Mouse (Mus musculus): ENCODE measurements around the gene Dixdc1.

Dixdc1 gene

GRCm38 (mm10) chr9:50698418-50699409 is 40.6 kb downstream of the Dixdc1 start:
- DNase-seq, result peak; percentile 94

DNA sequence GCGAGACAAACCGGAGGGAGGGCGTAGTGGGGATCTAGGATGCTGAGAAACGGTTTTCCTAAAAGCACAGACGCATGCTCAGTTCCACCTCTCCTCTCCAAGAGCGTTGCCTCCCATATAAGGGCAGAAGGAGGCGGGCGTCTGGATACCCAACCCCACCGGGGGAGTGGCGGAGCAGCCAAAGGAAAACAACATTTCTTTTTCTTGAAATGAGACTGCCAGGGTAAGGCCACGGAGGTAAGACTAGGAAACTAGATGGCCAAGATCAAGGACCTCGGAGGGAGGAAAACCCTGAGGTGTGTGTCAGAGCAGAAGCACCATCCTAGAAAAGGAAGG is 41.6 kb downstream of the Dixdc1 start:
- peak; percentile 98 for DNase-seq

GRCm38 (mm10) chr9:50696851-50697705 is 42.2 kb downstream of the Dixdc1 start:
- peak; percentile 89 for DNase-seq

DNA sequence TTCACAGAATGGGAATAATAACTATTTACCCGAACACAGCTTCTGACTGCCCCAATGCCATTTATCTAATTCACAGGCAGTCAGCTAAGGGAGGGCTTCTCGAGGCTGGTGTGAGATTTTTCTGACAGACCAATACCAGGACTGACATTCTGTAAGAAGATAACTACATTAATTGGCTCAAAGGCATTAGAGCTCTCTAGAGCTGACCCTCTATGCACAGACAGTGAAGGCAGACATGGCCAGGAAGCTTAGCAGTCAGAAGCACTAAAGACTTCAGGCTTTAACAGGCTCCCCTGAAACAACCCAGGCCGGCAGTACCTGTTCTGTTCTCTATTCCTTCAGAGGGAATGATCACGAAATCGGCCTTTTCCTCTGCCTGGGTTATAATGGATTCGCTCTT is 44.2 kb downstream of the Dixdc1 start:
- no peak for DNase-seq

DNA sequence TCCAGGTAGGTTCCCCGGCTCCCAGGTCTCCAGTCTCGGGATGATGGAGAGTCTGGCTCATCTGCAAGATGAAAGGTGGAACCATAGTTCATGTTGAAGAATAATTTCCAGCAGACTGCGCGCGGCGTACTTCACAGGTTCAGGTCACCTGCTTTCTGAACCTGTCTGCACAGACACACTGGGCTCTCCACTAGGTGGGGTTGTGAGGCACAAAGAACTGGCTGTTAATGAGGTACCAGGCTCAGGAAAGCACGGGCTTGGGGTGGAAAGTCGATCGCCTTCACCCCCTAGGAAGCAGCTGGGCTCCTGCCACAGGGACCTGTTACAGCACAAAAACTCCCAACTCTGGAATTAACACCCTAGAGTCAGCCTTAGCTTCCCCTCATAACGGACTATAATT is 45.7 kb downstream of the Dixdc1 start:
- no peak for DNase-seq

GRCm38 (mm10) chr9:50692626-50693580 is 46.4 kb downstream of the Dixdc1 start:
- DNase-seq, result no peak

DNA sequence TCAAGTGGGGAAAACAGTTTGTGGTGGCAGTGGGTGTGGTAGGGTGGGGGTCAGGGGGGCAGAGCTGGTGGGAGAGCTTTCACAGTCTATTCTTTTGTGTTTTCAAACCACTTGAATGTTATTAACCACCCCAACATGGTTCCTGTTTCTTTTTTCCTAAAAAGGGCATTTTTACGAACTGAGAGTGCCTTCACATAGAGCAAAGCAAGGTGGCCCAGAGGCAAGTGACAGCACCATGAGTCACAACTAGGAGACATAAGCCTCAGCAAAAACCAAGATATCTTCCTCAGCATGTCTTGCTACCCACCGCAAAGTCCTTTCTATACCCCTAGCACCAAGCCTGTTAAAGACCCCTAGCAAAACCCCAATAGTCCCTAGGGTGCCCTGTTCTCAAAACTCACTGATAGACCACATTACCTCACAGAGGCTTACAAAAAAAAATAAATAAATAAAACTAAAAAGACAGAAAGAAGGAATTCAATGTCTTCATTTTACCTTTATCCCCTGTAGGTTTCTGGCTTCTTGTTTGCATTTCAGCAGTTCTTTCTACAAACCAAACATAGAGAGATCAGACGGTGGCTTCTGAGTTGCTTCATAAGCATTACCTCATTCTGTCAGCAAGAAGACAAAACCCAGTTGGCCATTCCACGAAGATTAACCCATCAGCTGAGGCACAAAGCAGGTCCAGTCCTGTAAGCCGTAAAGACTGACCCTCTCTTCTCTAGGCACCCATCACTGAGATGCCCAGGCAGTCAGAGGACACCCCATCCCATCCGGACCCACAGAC is 52.3 kb downstream of the Dixdc1 start:
- DNase-seq, result peak; percentile 52

GRCm38 (mm10) chr9:50681727-50682126 is 57.6 kb downstream of the Dixdc1 start:
- DNase-seq, result peak; percentile 53

GRCm38 (mm10) chr9:50679406-50679805 is 59.9 kb downstream of the Dixdc1 start:
- DNase-seq, result peak; percentile 44

DNA sequence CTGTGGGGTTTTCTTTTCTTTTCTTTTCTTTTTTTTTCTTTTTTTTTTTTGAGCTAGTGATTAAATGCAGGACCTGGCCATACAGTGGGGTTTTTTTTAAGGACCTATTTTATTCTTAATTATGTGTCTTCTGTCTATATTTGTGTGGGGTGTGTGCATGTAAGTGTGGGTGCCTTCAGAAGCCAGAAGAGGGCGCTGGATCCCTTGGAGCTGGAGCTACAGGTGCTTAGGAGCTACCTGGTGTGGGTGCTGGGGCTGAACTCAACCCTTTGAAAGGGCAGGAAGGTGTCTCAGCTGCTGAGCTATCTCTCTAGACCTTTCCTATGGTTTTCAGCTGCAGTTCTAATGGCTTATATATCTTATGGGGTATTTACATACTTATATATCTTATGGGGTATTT is 64.5 kb downstream of the Dixdc1 start:
- peak; percentile 68 for DNase-seq

DNA sequence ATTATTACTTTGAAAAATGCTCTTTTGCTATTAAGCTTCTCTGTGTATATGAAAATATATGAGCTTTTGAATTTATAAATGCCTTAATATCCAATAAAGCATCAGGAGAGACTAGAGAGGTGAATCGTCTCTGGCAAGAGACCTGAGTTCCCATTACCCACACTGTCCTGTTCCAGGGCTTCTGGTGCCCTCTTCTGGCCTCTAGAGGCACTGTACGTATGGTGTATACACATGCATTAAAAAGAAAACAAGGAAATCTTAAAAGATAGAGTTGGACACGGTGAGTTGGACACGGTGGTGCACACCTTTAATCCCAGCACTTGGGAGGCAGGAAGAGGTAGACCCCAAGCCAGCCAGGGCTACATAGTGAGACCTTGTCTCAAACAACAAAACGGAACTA is 68.6 kb downstream of the Dixdc1 start:
- no peak for DNase-seq

DNA sequence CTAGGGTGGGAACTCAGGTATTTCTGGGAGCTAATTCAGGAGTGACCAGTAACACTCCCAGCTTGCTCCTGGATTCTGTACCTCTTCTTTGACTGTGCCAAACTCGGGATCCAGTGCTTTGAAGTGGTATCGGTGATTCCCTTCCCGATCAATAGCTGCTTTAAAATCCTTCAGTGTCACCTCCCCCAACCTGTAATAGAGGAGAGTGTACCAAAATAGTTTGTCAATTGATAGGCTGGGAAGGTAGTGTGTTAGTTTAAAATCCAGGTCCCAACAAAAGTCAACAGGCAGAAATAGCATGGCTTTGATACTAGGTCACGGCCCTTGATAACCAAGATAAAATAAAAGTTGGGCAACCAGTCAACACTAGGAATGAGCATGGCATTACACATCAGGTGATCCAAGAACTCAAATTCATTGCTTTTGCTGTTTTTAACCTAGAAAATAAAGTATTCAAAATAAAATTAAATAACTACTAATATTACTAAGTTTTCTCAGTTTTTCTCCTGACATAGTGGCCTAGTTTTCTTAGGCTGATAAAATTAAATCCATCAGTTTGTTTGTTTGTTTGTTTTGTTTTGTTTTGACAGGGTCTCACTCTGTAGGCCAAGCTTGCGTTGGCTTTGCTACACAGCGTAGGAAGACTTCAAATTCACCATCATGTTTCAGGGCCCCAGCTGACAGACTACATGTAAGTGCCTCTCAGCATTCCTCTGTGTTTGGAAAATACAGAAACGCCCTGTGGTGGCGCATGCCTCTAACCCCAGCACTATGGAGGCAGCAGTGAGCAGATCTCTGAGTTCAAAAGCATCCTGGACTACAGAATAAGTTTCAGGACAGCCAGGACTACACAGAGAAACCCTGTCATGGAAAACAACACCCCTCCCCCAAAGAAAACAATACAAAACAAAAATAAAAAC is 71.5 kb downstream of the Dixdc1 start:
- peak; percentile 44 for DNase-seq

DNA sequence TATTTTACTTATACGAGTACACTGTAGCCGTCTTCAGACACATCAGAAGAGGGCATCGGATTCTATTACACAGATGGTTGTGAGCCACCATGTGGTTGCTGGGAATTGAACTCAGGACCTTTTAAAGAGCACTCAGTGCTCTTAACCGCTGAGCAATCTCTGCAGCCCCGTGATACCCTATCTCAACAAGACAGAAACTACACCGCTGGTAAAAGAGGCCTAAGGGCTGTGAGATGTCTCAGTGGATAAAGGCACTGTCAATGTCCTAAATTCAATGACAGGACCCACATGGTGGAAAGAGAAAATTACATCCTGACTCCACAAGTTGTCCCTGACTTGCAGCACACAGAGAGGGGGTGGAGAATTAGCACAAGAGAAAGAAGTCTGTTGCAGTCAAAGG is 72.9 kb downstream of the Dixdc1 start:
- DNase-seq, result peak; percentile 69

- peak; percentile 75 for DNase-seq
Measured at GRCm38 (mm10) chr9:50664826-50665225, 74.5 kb downstream of the Dixdc1 start.

GRCm38 (mm10) chr9:50660431-50660830 is 78.9 kb downstream of the Dixdc1 start:
- DNase-seq, result peak; percentile 94

DNA sequence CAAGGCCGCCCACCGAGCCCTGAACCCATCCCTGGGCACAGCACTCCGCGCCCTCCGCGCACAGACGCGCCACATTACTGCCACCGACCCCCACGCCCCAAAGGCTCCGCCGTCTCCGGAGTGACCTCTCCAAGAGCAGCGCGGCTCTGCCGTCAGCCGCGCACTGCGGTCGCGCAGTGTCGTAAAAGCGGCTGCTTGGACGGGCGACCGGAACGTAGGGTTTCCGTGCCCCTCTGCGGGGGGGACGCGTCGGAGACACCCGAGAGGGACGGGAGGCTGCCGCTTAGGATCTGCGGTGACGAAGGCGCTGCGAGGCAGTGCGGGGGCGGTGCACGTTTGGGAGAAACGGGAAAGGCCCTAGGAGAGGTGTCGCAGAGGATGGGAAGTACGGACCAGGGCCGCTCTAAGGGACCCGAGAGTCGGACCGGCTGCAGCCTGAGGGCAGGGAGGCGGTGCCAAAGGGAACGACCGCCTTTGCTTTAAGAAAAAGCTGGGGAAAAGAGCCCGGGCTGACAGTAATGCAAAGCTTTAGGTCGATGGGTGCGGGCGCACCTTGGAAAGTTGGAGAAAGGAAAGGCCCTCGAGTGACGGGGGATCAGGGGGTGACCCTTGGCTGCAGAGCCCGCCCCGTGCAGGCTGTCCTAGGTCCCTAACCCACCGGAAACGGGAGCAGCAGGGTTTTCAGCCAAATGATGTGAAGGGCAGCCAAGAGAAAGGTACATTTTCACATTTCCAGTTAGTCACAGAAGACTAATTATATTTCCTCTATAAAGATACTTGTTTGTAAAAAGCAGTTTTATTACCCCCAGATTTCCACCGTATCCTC is 79.7 kb downstream of the Dixdc1 start, which contains the start of gene Dlat:
Gene Dlat, minus strand, starts transcription at position 389 of the 826 bp plus-strand sequence.
- DNase-seq, result peak; percentile 99

DNA sequence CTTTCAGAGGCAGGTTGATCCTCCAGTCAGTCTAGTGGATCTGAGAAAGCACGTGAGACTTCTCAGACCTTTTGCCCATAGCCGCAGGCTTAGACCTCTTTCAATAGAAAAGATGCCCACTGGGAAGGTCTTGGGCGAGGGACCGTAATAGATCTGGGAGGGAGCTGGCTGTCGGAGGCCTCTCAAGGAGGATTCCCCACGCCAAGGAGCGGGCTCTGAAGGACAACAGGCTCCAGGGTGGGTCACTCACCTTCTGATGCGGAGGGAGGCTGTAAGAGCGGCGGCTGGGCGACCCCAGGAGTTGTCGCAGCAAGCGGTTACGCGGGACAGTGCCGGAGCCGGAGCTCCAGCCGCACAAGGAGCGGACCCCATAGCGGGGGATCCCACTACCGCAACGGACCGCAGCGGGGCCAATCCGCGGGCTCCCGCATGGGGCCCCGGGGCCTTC is 80.4 kb downstream of the Dixdc1 start:
- no peak for DNase-seq

DNA sequence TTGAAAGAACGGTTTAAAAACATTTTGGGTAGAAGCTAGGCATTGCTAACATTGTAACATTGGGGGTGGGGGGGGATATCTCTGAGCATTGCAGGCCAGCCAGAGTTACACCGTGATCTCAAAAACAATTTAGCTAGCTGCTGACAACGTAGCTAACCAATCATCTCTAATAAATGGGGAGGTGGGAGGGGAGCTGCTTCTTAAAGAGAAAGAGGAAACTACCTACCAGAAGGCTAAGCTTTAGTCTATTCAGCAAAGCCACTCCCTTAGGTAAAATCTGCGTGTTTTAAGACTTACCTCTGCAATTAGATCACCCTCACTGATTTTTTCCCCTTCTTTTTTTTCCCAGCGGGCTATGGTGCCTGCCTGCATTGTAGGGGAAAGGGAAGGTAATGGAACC is 80.9 kb downstream of the Dixdc1 start:
- DNase-seq, result no peak

GRCm38 (mm10) chr9:50650503-50650902 is 88.8 kb downstream of the Dixdc1 start:
- peak; percentile 42 for DNase-seq
